Mouse (Mus musculus) forebrain, embryonic 11.5 days (tissue): ENCODE measurements at regions not wholly inside any gene's neighbourhood (a gene's known extent, or its start where the extent isn't known, plus 50 kb on each side); places are given as distances from the start of the nearest gene placed in this dataset.

Source experiments
- ATAC-seq: fragments of 200-750 bp; cut with Nextera tagmentation; replicated peaks from 2 replicates; pipeline ENCODE4 v1.8.0; 2017; ENCODE audit warnings: moderate TSS enrichment; ENCODE audit not compliant: low FRiP score
- DNase-seq: peaks from one replicate; pipeline ENCODE4 v3.0.0-alpha.2; 2017; ENCODE audit warnings: low spot score
- H3K27ac ChIP-seq: fragments of 300-500 bp; sonication (generic); 2 replicates; pipeline ENCODE4 v1.5.1; 2014; ENCODE audit warnings: low read depth, low read length
- H3K27me3 ChIP-seq: fragments of 300-500 bp; sonication (generic); 2 replicates; pipeline ENCODE4 v1.6.1; 2014; ENCODE audit warnings: mild to moderate bottlenecking, low read length, mixed read lengths; ENCODE audit not compliant: control insufficient read depth, insufficient read depth
- H3K36me3 ChIP-seq: fragments of 300-500 bp; sonication (generic); 2 replicates; pipeline ENCODE4 v1.6.1; 2014; ENCODE audit warnings: mild to moderate bottlenecking, low read length, moderate library complexity, mixed read lengths; ENCODE audit not compliant: control insufficient read depth, insufficient read depth
- H3K4me1 ChIP-seq: fragments of 300-500 bp; sonication (generic); replicated peaks from 2 replicates; pipeline ENCODE4 v1.6.1; 2014; ENCODE audit warnings: low read length, mixed read lengths; ENCODE audit not compliant: control insufficient read depth, insufficient read depth
- H3K4me2 ChIP-seq: fragments of 300-500 bp; sonication (generic); 2 replicates; pipeline ENCODE4 v1.6.1; 2014; ENCODE audit warnings: low read depth, mild to moderate bottlenecking, low read length, moderate library complexity, mixed read lengths; ENCODE audit not compliant: severe bottlenecking
- H3K4me3 ChIP-seq: fragments of 300-500 bp; sonication (generic); 2 replicates; pipeline ENCODE4 v1.5.1; 2014; ENCODE audit warnings: low read depth, low read length
- H3K9ac ChIP-seq: fragments of 300-500 bp; sonication (generic); 2 replicates; pipeline ENCODE4 v1.6.1; 2014; ENCODE audit warnings: low read length
- H3K9me3 ChIP-seq: fragments of 300-500 bp; sonication (generic); 2 replicates; pipeline ENCODE4 v1.6.1; 2016; ENCODE audit warnings: low read length, mixed read lengths; ENCODE audit not compliant: control insufficient read depth
- WGBS: fragments of 180-500 bp; shearing (Covaris S2); extraction: QIAGEN DNeasy Blood & Tissue Kit; methylation state at CpG from one replicate; pipeline ENCODE4 v1.1.7; 2014; 5-methylcytosine and 5-hydroxymethylcytosine counted together

GRCm38 (mm10) chr5:102257104-102257503 is 187.4 kb upstream of the Wdfy3 start:
- H3K4me1 ChIP-seq = no peaks in the 10 kb centered on the region
- H3K27me3 ChIP-seq = no peaks in the 10 kb centered on the region
- H3K9me3 ChIP-seq = no peaks in the 10 kb centered on the region
- DNase-seq (no peak), ATAC-seq (no peak)
- no peaks in the 10 kb centered on the region for H3K36me3 ChIP-seq
- WGBS = 90% methylated on average over 2 of the region's 2 CpGs
- H3K27ac ChIP-seq = no peak overlapping the region
- H3K4me2 ChIP-seq = no peak overlapping the region
- no peak overlapping the region for H3K9ac ChIP-seq
- H3K4me3 ChIP-seq = no peak overlapping the region

- H3K4me3 ChIP-seq = no peak overlapping the region
- H3K9ac ChIP-seq = no peak overlapping the region
- no peak overlapping the region for H3K27ac ChIP-seq
- no peaks in the 10 kb centered on the region for H3K9me3 ChIP-seq
- DNase-seq (no peak), ATAC-seq (no peak)
- H3K27me3 ChIP-seq = no peaks in the 10 kb centered on the region
- H3K4me2 ChIP-seq = no peak overlapping the region
- 89% methylated on average over 5 of the region's 5 CpGs for WGBS
- H3K36me3 ChIP-seq = no peaks in the 10 kb centered on the region
- H3K4me1 ChIP-seq = no peaks in the 10 kb centered on the region
Observed at GRCm38 (mm10) chr5:102261621-102262020, 191.9 kb upstream of the Wdfy3 start.

DNA sequence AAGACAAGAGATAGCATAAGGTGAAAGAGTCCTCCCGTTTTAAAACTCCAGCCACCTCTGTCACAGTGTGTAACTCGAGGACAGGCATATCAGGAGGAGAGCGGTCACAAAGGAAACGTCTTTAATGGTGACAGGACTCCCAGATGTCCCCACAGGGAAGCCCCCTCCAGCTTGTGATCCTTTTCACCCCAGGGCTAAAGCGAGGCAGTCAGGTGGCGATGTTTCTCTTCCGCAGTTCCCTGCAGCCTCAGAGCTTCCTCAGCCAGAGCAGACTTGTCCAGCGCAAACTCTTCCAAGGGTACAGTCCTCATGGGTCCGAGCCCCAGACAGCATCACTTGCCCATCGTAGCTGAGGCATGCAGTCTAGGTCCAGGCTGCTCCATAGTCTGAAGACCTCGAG is 196.7 kb upstream of the Wdfy3 start:
- Histone ChIP-seq H3K27me3 (no peaks in the 10 kb centered on the region), H3K9ac (no peak overlapping the region), H3K36me3 (no peaks in the 10 kb centered on the region), H3K4me1 (no peaks in the 10 kb centered on the region), H3K9me3 (no peaks in the 10 kb centered on the region), H3K27ac (no peak overlapping the region), H3K4me3 (no peak overlapping the region), H3K4me2 (no peak overlapping the region)
- no peak for DNase-seq
- no peak for ATAC-seq
- WGBS = 71% methylated on average over 11 of the region's 11 CpGs

GRCm38 (mm10) chr5:102267150-102267549 is 197.4 kb upstream of the Wdfy3 start:
- no peak overlapping the region for H3K4me3 ChIP-seq
- no peaks in the 10 kb centered on the region for H3K27me3 ChIP-seq
- H3K9ac ChIP-seq = no peak overlapping the region
- H3K4me2 ChIP-seq = no peak overlapping the region
- H3K4me1 ChIP-seq = no peaks in the 10 kb centered on the region
- DNase-seq (no peak), ATAC-seq (no peak)
- no peaks in the 10 kb centered on the region for H3K9me3 ChIP-seq
- no peaks in the 10 kb centered on the region for H3K36me3 ChIP-seq
- H3K27ac ChIP-seq = no peak overlapping the region
- WGBS = 89% methylated on average over 3 of the region's 3 CpGs

DNA sequence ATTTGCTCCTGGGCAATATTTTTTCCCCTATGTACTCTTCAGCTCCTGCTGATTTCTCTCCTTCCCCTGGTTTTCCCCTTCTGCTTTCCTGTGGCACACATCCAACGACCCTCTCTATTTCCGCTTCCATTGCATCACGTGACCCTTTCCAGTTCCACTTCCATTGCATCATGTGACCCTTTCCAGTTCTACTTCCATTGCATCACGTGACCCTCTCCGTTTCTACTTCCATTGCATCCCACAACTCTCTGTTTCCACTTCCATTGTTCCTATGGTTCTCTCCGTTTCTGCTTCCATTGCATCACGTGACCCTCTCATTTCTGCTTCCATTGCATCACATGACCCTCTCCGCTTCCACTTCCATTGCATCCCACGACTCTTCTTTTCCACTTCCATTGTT is 199.5 kb upstream of the Wdfy3 start:
- DNase-seq = no peak
- no peaks in the 10 kb centered on the region for H3K4me1 ChIP-seq
- WGBS = 92% methylated on average over 9 of the region's 9 CpGs

DNA sequence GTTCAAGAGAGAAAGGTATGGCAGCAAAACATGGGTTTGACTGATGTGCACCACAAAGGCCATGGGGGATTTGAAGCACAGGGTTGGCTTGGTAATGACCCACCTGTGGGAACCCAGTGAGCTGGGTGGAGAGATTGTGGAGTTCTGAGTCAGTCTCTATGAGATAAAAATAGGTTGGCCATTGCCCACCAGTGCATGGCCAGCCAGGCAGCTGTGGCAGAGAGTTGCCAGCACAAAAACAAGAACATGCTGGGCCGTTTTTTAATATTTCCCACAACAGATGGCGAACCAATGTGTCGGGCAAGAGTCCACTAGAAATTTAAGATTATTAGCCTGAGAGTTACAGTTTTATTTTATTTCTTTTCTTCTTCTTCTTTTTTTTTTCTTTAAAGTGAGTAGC is 205.6 kb upstream of the Arhgap24 start:
- Histone ChIP-seq H3K9ac (no peak overlapping the region), H3K4me3 (no peak overlapping the region), H3K4me2 (no peak overlapping the region), H3K36me3 (no peaks in the 10 kb centered on the region), H3K9me3 (no peaks in the 10 kb centered on the region), H3K27me3 (no peaks in the 10 kb centered on the region), H3K27ac (no peak overlapping the region), H3K4me1 (no peaks in the 10 kb centered on the region)
- 97% methylated on average over 3 of the region's 3 CpGs for WGBS
- DNase-seq = no peak
- no peak for ATAC-seq

More for the DNA sequence above, 199.5 kb upstream of the Wdfy3 start:
- no peak for ATAC-seq
- Histone ChIP-seq H3K9me3 (no peaks in the 10 kb centered on the region), H3K9ac (no peak overlapping the region), H3K27ac (no peak overlapping the region), H3K27me3 (no peaks in the 10 kb centered on the region), H3K4me3 (no peak overlapping the region), H3K4me2 (no peak overlapping the region), H3K36me3 (no peaks in the 10 kb centered on the region)

DNA sequence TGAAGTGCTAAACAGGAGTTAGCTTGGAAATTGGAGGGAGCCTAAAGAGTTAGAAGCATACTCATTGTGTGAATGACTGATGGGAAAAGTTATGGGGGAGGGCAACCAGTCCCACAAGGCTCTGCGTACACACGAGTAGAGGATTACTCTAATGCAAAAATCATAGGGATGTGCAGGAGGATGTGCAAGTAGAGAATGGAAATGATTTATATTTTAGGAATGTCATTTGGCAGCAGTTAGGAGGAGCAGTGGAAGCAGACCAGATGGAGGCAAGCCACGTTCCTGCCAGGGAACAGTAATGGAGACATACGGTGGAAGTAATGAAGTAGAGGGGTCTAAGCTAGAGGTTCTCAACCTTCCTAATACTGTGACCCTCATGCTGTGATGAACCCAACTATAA is 194.1 kb upstream of the Arhgap24 start:
- 91% methylated on average over 4 of the region's 4 CpGs for WGBS
- no peak overlapping the region for H3K27ac ChIP-seq
- H3K9me3 ChIP-seq = no peaks in the 10 kb centered on the region
- H3K4me3 ChIP-seq = no peak overlapping the region
- no peaks in the 10 kb centered on the region for H3K36me3 ChIP-seq
- no peak overlapping the region for H3K4me2 ChIP-seq
- DNase-seq = no peak
- H3K27me3 ChIP-seq = no peaks in the 10 kb centered on the region
- ATAC-seq = no peak
- H3K9ac ChIP-seq = no peak overlapping the region
- H3K4me1 ChIP-seq = no peaks in the 10 kb centered on the region

DNA sequence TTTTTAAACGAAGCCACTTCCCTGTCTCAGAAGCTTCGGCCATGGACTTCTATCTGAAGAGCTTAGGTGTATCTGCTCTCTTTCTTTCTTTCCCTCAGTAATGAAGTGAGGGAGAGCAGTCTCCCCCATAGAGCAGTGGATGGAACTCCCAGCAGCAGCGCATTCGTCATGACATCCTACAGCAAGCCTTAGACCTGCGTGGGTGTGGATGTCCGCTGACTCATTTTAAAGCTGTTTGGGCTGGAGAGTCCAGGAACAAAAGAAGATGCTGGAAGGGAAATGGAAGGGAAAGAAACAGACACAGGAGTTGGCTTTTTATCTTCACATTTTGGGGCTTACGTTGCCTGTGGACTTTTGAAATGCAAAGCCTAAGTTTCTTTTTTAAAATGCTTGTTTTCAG is 190.3 kb upstream of the Arhgap24 start:
- Histone ChIP-seq H3K4me3 (no peak overlapping the region), H3K27ac (no peak overlapping the region)
- no peak for DNase-seq

GRCm38 (mm10) chr5:102295564-102295963 is 185.6 kb upstream of the Arhgap24 start:
- Histone ChIP-seq H3K9me3 (no peaks in the 10 kb centered on the region), H3K9ac (no peak overlapping the region), H3K27ac (no peak overlapping the region), H3K4me1 (no peaks in the 10 kb centered on the region), H3K4me3 (no peak overlapping the region), H3K27me3 (no peaks in the 10 kb centered on the region), H3K36me3 (no peaks in the 10 kb centered on the region), H3K4me2 (no peak overlapping the region)
- ATAC-seq = no peak
- DNase-seq = no peak
- WGBS = 92% methylated on average over 5 of the region's 5 CpGs

More for the DNA sequence above, 190.3 kb upstream of the Arhgap24 start:
- no peaks in the 10 kb centered on the region for H3K36me3 ChIP-seq
- whole genome bisulfite sequencing = 88% methylated on average over 7 of the region's 7 CpGs
- H3K27me3 ChIP-seq = no peaks in the 10 kb centered on the region
- ATAC-seq = no peak
- no peaks in the 10 kb centered on the region for H3K4me1 ChIP-seq
- H3K9me3 ChIP-seq = no peaks in the 10 kb centered on the region
- no peak overlapping the region for H3K4me2 ChIP-seq
- H3K9ac ChIP-seq = no peak overlapping the region
